Mouse (Mus musculus): ENCODE measurements at regions not wholly inside any gene's neighbourhood (a gene's known extent, or its start where the extent isn't known, plus 50 kb on each side); places are given as distances from the start of the nearest gene placed in this dataset.

DNA sequence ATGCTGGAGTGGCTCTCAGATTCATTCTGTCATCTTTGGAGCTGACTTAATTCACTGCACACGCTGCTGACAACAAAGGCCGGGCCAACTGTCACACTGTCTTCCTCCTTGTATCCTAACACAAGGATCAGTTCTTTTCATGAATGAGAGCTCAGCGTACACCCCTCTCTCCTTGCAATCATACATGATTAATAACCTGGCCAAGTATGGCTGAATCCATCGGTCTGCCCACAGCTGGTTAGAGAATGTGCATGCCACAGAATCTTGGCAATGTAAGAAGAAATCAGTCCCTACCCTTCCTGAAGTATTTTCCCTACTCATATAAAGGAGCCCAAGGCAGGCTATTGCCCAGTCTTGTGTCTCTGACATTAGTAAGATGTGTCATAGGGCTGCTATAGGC lies 387.4 kb upstream of the Clint1 start:
- no peak overlapping the region for H3K4me3 ChIP-seq (ENCODE audit: low read depth, low read length)
- H3K9ac ChIP-seq (replicated peaks; ENCODE audit: low read length), result no peak overlapping the region
- no peak overlapping the region for H3K4me2 ChIP-seq (ENCODE audit: low read depth, low read length)
- H3K4me1 ChIP-seq (ENCODE audit: control insufficient read depth, insufficient read depth, low read length), result no peaks in the 10 kb centered on the region
- DNase-seq (ENCODE audit: low spot score), result no peak
- no peaks in the 10 kb centered on the region for H3K36me3 ChIP-seq (replicated peaks; ENCODE audit: control insufficient read depth, insufficient read depth, low read depth, low read length)
- H3K27ac ChIP-seq (replicated peaks; ENCODE audit: low read depth, low read length), result no peak overlapping the region
- H3K9me3 ChIP-seq (replicated peaks; ENCODE audit: control insufficient read depth, low read length), result no peaks in the 10 kb centered on the region
- H3K27me3 ChIP-seq (ENCODE audit: control insufficient read depth, insufficient read depth, low read length), result no peaks in the 10 kb centered on the region
- WGBS, result 80% methylated on average over 4 of the region's 4 CpGs
- ATAC-seq (replicated peaks; ENCODE audit: insufficient number of reproducible peaks, low FRiP score, low TSS enrichment, low read depth), result no peak

DNA sequence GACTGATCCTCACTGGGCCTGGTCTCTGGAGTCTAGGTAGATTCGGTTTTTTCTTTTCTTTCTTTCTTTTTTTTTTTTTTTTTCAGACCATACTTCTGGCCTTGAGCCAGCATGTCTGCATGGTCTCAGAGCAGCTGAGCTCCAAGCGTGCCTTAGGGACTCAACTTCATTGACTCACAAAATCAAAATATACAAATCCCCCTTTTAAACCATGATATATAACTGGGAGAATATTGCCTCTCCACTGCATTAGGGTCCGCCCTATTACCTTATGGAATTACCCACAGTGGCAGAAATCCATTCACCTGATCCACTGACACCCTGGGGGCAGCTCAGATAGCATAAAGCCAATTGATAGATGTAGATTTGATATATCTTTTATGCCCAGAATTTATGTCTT lies 385.5 kb upstream of the Clint1 start:
- Histone ChIP-seq H3K27me3 (ENCODE audit: control insufficient read depth, insufficient read depth, low read length) (no peaks in the 10 kb centered on the region), H3K36me3 (replicated peaks; ENCODE audit: control insufficient read depth, insufficient read depth, low read depth, low read length) (no peaks in the 10 kb centered on the region), H3K27ac (replicated peaks; ENCODE audit: low read depth, low read length) (no peak overlapping the region), H3K4me3 (ENCODE audit: low read depth, low read length) (no peak overlapping the region), H3K9me3 (replicated peaks; ENCODE audit: control insufficient read depth, low read length) (no peaks in the 10 kb centered on the region), H3K4me2 (ENCODE audit: low read depth, low read length) (no peak overlapping the region), H3K9ac (replicated peaks; ENCODE audit: low read length) (no peak overlapping the region), H3K4me1 (ENCODE audit: control insufficient read depth, insufficient read depth, low read length) (no peaks in the 10 kb centered on the region)
- no peak for DNase-seq (ENCODE audit: low spot score)
- WGBS, result 64% methylated on average over 3 of the region's 3 CpGs
- no peak for ATAC-seq (replicated peaks; ENCODE audit: insufficient number of reproducible peaks, low FRiP score, low TSS enrichment, low read depth)

DNA sequence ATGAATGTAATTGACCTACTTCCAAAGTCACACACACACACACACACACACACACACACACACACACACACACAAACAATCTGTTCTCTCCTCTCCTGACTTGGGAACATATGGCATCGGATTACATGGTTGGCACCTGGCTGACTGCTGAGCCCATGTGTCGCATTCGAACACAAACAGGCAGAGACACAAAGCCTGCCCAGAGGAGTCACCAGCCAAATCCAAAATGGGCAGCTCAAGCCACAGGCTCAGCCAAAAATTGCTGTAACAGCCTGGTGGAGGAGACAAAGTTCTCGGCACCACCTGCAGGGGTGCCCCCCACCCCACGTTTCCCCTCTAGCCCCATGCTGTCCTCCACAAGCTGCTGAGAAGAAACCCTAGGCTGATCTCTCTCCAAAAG lies 379.7 kb upstream of the Clint1 start:
- Histone ChIP-seq H3K9ac (replicated peaks; ENCODE audit: low read length) (no peak overlapping the region), H3K27ac (replicated peaks; ENCODE audit: low read depth, low read length) (no peak overlapping the region), H3K27me3 (ENCODE audit: control insufficient read depth, insufficient read depth, low read length) (no peaks in the 10 kb centered on the region), H3K36me3 (replicated peaks; ENCODE audit: control insufficient read depth, insufficient read depth, low read depth, low read length) (no peaks in the 10 kb centered on the region), H3K9me3 (replicated peaks; ENCODE audit: control insufficient read depth, low read length) (no peaks in the 10 kb centered on the region), H3K4me3 (ENCODE audit: low read depth, low read length) (no peak overlapping the region), H3K4me1 (ENCODE audit: control insufficient read depth, insufficient read depth, low read length) (no peaks in the 10 kb centered on the region), H3K4me2 (ENCODE audit: low read depth, low read length) (no peak overlapping the region)
- 59% methylated on average over 5 of the region's 5 CpGs for WGBS
- no peak for DNase-seq (ENCODE audit: low spot score)
- ATAC-seq (replicated peaks; ENCODE audit: insufficient number of reproducible peaks, low FRiP score, low TSS enrichment, low read depth), result no peak

DNA sequence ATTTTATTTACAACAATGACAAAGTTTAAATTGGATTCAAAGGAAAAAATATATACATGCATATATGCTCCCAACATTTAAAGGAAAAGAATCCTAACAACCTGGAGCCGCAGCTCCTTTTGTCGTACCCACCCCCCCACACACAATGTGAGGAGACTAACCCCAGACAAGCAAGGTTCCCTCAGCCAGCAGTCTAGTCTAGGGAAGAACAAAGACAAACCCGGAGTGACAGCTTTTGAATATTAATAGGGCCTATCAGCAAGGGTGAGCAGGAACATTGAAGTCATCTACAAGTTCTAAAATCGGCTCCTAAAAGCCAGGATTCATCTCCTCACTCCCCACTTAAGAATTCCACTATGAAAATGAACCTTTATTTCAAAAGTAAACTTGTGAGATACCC lies 374.9 kb upstream of the Clint1 start:
- no peak overlapping the region for H3K4me3 ChIP-seq (ENCODE audit: low read depth, low read length)
- 67% methylated on average over 4 of the region's 4 CpGs for WGBS
- H3K4me1 ChIP-seq (ENCODE audit: control insufficient read depth, insufficient read depth, low read length), result no peaks in the 10 kb centered on the region
- H3K4me2 ChIP-seq (ENCODE audit: low read depth, low read length), result no peak overlapping the region
- ATAC-seq (replicated peaks; ENCODE audit: insufficient number of reproducible peaks, low FRiP score, low TSS enrichment, low read depth) (no peak), DNase-seq (ENCODE audit: low spot score) (no peak)
- no peak overlapping the region for H3K9ac ChIP-seq (replicated peaks; ENCODE audit: low read length)
- H3K36me3 ChIP-seq (replicated peaks; ENCODE audit: control insufficient read depth, insufficient read depth, low read depth, low read length), result no peaks in the 10 kb centered on the region
- no peaks in the 10 kb centered on the region for H3K9me3 ChIP-seq (replicated peaks; ENCODE audit: control insufficient read depth, low read length)
- H3K27ac ChIP-seq (replicated peaks; ENCODE audit: low read depth, low read length), result no peak overlapping the region
- no peaks in the 10 kb centered on the region for H3K27me3 ChIP-seq (ENCODE audit: control insufficient read depth, insufficient read depth, low read length)

DNA sequence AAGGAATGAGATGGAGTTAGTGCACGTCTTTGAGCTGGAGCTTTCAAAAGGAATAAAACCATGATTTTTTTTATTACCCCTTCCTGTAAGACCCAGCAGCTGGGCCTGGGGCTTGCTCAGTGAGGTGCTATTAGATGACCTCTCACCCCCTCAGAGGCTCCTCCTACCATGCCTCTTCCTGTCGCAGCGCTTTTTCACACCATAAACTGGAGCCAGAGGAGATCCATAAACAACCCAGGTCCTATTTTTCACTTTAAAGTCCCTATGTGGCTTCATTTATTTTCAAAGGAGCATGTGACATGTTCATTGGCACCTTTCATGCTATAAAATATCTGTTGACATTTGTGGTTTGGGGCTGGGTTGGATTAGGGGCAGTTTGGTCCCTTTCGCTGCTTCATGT lies 365.9 kb upstream of the Clint1 start:
- Histone ChIP-seq H3K4me1 (ENCODE audit: control insufficient read depth, insufficient read depth, low read length) (no peaks in the 10 kb centered on the region), H3K4me2 (ENCODE audit: low read depth, low read length) (no peak overlapping the region), H3K36me3 (replicated peaks; ENCODE audit: control insufficient read depth, insufficient read depth, low read depth, low read length) (no peaks in the 10 kb centered on the region), H3K9ac (replicated peaks; ENCODE audit: low read length) (no peak overlapping the region), H3K9me3 (replicated peaks; ENCODE audit: control insufficient read depth, low read length) (no peaks in the 10 kb centered on the region), H3K27me3 (ENCODE audit: control insufficient read depth, insufficient read depth, low read length) (no peaks in the 10 kb centered on the region), H3K27ac (replicated peaks; ENCODE audit: low read depth, low read length) (no peak overlapping the region), H3K4me3 (ENCODE audit: low read depth, low read length) (no peak overlapping the region)
- WGBS, result 79% methylated on average over 4 of the region's 4 CpGs
- DNase-seq (ENCODE audit: low spot score) (no peak), ATAC-seq (replicated peaks; ENCODE audit: insufficient number of reproducible peaks, low FRiP score, low TSS enrichment, low read depth) (no peak)

DNA sequence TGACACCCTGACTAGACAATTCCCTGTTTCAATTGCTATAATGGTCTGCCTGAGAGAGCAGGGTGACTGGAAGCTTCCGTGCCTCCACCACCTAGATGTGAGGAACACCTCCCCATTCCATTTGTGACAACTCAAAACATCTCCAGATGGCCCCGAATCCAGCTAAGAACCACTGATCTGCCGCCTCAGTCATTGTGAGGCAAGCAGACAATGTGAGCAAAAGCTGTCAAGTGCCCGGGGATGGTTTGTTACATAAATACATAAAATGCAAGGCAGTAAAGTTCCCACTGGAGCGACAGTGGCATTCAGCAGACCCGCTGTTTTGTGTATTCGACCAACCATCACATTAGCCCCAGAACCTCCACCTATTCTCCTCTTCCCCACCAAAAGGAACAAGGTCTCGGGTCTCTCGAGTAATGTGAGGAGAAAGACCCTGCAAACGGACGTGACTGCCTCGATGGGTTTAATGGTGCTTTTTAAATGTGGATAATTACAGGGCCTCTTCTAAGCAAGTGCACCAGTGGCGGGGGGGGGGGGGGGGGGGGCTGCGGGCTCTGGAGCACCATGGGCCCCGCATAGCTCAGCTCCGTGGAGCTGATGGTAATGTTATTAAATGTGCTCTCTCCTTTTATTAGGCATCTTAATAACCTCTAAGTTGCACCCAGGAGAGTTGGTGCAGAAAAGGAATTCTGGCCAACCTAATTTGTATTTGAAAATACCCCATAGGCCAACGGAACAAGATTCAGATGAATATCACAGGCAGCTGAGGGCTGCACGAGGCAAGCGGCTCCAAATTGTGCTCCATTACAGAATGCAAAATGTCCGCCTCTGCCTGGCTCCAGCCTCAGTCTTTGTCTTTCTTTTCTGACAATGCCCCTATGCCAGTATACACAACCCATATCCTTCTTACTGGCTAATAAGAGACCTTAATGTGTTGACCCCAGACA lies 360.6 kb upstream of the Clint1 start:
- Histone ChIP-seq H3K4me1 (ENCODE audit: control insufficient read depth, insufficient read depth, low read length) (no peaks in the 10 kb centered on the region), H3K4me2 (ENCODE audit: low read depth, low read length) (no peak overlapping the region)

DNA sequence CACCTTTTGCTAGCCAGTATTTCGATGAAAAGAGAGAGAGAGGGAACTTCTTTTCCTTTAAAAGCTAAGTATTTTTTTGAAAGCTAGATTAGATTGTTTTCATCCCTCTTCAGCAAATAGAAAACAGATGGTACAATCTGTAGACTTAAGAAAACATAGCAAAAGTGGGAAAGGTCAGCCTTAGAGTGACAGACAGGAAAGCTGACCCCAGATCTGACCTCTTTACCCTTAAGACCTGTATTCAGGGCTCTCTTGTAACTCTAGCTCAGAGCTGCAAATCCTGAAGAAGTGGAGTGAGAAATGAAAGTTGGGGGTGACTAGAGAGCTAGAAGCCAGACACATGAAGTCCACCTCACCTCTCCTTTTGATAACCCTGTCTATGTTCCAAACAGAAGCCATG lies 356.6 kb upstream of the Clint1 start:
- Histone ChIP-seq H3K9me3 (replicated peaks; ENCODE audit: control insufficient read depth, low read length) (no peaks in the 10 kb centered on the region), H3K9ac (replicated peaks; ENCODE audit: low read length) (no peak overlapping the region), H3K4me3 (ENCODE audit: low read depth, low read length) (no peak overlapping the region), H3K27ac (replicated peaks; ENCODE audit: low read depth, low read length) (no peak overlapping the region), H3K27me3 (ENCODE audit: control insufficient read depth, insufficient read depth, low read length) (no peaks in the 10 kb centered on the region), H3K4me1 (ENCODE audit: control insufficient read depth, insufficient read depth, low read length) (no peaks in the 10 kb centered on the region), H3K4me2 (ENCODE audit: low read depth, low read length) (no peak overlapping the region), H3K36me3 (replicated peaks; ENCODE audit: control insufficient read depth, insufficient read depth, low read depth, low read length) (no peaks in the 10 kb centered on the region)
- WGBS, result 22% methylated on average over 1 of the region's 1 CpGs
- ATAC-seq (replicated peaks; ENCODE audit: insufficient number of reproducible peaks, low FRiP score, low TSS enrichment, low read depth), result no peak
- DNase-seq (ENCODE audit: low spot score), result peak; percentile 41

More for the DNA sequence above, 360.6 kb upstream of the Clint1 start:
- Histone ChIP-seq H3K27ac (replicated peaks; ENCODE audit: low read depth, low read length) (no peak overlapping the region), H3K9ac (replicated peaks; ENCODE audit: low read length) (no peak overlapping the region), H3K4me3 (ENCODE audit: low read depth, low read length) (no peak overlapping the region), H3K36me3 (replicated peaks; ENCODE audit: control insufficient read depth, insufficient read depth, low read depth, low read length) (no peaks in the 10 kb centered on the region), H3K9me3 (replicated peaks; ENCODE audit: control insufficient read depth, low read length) (no peaks in the 10 kb centered on the region), H3K27me3 (ENCODE audit: control insufficient read depth, insufficient read depth, low read length) (no peaks in the 10 kb centered on the region)
- 61% methylated on average over 17 of the region's 20 CpGs for WGBS
- DNase-seq (ENCODE audit: low spot score), result no peak
- ATAC-seq (replicated peaks; ENCODE audit: insufficient number of reproducible peaks, low FRiP score, low TSS enrichment, low read depth), result no peak

DNA sequence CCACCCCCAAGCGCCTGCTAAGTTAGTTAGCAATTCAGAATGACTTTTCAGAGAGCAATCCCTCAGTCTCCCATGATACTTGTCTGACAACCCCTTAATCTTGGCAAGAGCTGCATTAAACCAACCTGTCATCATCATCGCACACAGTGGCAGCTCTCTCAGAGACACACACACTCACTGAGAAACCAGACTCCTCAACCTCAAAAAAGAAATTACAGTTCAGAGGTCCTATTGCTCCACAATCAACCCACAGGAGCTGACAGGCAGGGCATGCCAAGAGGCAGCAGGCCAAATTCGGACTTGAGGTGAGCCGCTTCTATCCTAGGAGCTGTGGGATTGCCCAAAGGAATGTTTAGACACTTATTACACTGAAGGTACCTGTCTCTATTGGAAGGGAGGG lies 343.3 kb upstream of the Clint1 start:
- H3K9ac ChIP-seq (replicated peaks; ENCODE audit: low read length), result no peak overlapping the region
- no peak overlapping the region for H3K4me2 ChIP-seq (ENCODE audit: low read depth, low read length)
- H3K27ac ChIP-seq (replicated peaks; ENCODE audit: low read depth, low read length), result no peak overlapping the region
- no peaks in the 10 kb centered on the region for H3K9me3 ChIP-seq (replicated peaks; ENCODE audit: control insufficient read depth, low read length)
- no peaks in the 10 kb centered on the region for H3K4me1 ChIP-seq (ENCODE audit: control insufficient read depth, insufficient read depth, low read length)
- H3K4me3 ChIP-seq (ENCODE audit: low read depth, low read length), result no peak overlapping the region
- ATAC-seq (replicated peaks; ENCODE audit: insufficient number of reproducible peaks, low FRiP score, low TSS enrichment, low read depth), result no peak
- 58% methylated on average over 4 of the region's 4 CpGs for WGBS
- no peaks in the 10 kb centered on the region for H3K36me3 ChIP-seq (replicated peaks; ENCODE audit: control insufficient read depth, insufficient read depth, low read depth, low read length)
- DNase-seq (ENCODE audit: low spot score), result no peak
- no peaks in the 10 kb centered on the region for H3K27me3 ChIP-seq (ENCODE audit: control insufficient read depth, insufficient read depth, low read length)
